Mouse (Mus musculus): ENCODE results near the gene Eif2ak1.
"Not testable (repeated sequence)": the region's sequence is repeated elsewhere in the genome, so short reads cannot be mapped to it uniquely, and the experiment has no call there.

Eif2ak1 gene

DNA sequence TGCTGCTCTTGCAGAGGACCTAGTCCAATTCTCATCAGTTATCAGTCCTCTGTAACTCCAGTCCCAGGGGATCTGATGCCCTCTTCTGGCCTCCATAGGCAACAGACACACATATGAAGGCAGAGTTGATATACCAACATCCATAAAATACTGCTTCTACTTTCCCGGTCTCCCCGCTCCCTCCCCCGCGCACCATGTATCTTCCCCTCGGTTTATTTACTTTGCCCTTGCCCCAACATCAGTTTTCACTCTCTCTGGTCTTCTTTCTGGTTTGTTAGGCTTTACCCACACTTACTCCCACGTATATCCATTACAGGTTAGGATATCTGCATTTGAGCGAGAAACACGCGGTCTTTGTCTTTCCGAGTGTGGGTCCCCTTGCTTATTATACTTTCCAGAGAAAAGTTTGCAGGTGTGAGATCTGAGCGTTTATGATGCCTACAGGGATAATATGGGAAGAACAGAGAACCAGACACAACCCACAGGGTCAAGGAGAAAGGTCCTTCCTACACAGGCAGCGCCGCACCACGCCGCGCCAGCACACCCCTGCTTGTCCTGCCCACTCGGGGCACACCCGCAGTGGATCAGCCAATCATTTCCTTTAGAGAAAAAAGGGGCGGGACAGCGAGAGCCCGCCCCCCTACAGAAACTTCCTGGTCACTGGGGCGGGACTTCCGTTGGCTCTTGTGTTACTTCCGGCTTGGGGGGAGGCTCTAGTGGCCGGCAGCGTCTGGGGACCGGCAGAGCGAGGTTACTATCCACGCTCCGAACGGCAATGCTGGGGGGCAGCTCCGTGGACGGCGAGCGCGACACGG is at the start of gene Eif2ak1:
Eif2ak1 (plus strand) TSS at position 673 of the 815 bp plus-strand sequence.
- peak; percentile 99 for DNase-seq (ENCODE audit: low spot score)

DNA sequence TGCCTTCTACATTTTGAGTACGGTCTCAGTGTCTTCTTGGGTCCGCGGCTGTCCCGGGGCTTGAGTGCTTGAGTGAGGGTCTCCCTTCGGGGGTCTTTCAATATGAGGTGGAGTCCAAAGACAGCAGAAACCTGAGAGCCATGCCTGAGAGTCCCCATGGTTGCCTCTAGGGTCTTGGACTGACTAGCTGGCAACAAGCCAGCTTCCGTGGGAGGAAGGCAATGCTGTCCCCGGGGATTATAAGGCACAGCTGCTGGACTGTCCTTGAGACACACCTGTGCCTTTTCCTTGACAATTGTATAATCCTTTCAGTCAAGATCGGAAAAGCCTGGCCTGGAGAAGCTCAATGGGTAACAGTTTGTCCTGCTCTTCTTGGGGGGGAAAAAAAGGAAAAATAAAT is 35.6 kb upstream of the Eif2ak1 start:
- no peak for DNase-seq (ENCODE audit: low spot score)

DNA sequence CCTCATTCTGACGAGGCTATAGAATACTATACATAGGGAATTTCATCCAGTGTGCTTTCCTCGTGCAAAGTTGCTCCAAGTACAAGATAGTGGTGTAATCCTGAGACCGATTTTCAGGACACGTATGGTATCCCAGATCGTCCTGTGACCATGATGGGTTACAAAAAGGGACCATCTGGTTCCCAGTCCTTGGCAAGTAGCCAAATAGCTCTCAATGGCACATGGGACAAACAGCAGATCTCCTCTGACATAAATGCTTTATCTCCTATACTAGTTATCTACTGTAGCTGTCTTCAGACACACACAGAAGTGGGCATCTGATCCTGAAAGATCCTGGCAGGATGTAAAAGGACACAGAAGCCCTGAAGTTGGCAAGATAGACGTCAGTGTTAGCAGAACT is 32.2 kb upstream of the Eif2ak1 start:
- DNase-seq (ENCODE audit: low spot score), result peak; percentile 61

DNA sequence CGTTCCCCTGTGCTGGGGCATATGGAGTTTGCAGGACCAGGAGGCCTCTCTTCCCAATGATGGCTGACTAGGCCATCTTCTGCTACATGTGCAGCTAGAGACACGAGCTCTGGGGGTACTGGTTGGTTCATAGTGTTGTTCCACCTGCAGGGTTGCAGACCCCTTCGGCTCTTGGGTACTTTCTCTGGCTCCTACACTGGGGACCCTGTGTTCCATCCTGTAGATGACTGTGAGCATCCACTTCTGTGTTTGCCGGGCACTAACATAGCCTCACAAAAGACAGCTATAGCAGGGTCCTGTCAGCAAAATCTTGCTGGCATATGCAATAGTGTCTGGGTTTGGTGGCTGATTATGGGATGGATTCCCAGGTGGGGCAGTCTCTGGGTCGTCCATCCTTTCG is 16.4 kb upstream of the Eif2ak1 start:
- not testable (repeated sequence) for DNase-seq (ENCODE audit: low spot score)

DNA sequence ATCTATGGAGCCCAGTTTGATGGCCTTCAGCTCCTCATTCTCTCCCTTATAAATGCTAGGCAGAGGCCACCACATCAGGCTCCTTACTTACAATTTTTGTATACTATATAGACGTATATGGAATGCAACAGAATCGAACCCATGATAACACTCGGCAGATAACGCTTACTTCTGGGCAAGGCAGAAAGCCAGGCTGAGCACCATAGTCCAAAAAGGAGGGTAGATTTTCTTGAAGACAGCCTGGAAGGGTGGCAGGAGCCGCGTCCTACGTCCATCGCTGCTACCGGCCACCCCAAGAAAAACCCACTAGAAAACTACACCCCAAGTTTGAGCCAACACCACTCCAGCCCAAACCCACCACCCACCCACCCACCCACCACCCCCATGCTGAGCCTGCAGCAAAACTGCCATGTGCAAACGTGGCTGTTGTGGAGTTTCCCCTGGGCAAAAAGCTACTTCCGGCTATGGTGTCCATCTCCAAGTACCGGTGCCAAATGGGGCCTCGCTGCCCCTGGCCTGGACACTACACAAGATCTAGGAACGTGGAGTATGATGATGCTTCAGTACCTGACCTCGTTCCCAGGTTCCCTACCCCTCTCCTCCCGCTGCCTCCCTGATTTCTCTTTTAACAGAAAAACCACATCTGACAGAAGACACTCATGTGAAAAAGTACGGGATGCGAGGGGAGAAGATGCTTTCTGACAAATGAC is 13.4 kb upstream of the Eif2ak1 start:
- DNase-seq (ENCODE audit: low spot score), result no peak

DNA sequence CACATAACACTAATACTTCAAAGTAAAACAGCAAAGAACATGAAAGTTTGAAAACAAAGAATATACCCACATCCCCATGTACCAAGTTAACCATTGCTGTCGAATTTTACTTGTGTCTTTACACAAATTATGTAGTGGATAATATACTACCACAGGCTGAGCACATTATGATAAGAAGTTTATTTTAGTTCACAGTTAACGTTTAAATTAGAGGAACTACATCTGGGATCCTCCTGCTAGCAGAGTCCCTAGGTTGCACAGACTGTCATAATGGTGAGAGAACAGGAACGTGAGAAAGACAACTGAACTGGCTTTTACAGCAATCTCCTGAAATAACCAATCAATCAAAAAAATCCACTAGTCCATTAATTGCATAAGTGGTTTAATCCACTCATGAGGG is 10.3 kb upstream of the Eif2ak1 start:
- no peak for DNase-seq (ENCODE audit: low spot score)

DNA sequence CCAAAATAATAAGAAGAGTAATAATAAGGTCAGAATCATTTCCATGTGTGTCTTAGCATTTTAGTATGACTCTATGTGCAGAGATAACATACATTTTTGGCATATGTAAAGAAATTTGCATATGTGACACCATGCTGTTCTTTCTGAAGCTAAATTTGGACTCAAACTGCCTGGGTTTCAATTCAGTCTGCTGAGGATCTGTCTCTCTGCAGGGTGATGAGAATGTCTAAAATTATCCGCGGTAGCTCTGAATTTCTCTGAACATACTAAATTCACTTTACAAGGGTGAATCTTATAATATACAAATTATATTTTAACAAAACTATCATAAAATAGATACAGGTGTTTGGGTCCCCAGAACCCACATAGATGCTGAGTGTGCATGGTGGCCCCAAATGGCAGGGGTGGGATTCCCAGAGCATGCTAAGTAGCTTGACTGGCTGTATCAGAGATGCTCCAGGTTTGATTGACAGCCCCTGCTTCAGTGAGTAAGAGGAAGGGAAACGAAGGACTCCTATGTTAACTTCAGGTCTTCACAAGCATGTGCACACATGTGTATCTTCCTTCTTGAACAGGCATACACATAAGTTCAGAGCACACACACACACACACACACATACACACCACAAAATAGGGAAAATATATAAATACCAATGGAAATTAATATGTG is 8.0 kb upstream of the Eif2ak1 start:
- no peak for DNase-seq (ENCODE audit: low spot score)

DNA sequence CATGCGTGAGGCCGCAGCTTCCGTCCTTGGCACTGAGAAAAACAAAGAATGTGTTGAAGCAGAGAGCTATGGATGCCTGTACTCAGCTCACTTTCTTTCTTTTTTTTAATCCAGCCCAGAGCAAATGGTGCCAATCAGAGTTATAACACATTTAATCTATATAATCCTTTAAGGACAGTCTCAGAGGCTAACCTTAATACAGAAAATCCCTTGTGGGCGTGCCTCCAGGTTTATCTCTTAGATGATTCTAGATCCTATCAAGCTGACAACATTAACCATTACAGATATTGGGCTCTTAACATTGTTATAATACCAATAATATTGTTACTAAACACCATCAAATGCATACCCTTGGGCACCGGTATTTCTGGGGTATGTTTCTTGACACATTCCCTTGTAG is 5.9 kb upstream of the Eif2ak1 start:
- DNase-seq (ENCODE audit: low spot score), result no peak

DNA sequence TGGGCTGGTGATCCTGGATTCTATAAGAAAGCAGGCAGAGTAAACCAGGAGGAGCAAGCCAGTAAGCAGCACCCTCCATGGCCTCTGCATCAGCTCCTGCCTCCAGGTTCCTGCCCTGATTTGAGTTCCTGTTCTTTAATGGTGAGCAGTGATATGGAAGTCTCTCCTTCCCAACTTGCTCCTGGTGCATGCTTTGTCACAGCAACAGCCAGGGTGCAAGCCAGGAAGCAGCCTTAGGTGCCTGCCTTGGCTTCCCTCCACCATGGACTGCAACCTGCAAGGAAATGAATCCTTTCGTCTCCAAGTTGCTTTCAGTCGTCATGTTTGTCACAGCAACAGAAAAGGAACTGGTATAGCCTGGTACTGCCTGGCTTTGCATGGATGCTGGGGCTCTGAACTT is 3.0 kb upstream of the Eif2ak1 start:
- DNase-seq (ENCODE audit: low spot score), result no peak

DNA sequence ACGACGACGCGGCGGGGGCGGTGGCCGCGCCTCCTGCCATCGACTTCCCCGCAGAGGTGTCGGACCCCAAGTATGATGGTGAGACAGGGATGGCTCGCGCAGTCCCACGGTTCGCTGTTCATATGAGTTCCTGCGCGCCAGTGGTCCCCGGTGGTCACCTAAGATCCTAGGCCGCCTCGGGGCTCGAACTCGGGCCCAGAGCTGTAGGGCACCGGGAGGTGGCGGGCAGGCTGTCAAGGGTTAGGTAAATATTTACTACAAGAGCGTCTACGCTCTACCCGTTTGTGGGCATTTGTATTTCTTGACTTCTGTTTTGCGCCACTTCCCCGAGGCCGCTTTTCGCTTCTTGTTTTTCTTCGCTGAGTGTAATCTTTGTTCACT is 333 bp downstream of the Eif2ak1 start:
- DNase-seq (ENCODE audit: low spot score), result peak; percentile 62

DNA sequence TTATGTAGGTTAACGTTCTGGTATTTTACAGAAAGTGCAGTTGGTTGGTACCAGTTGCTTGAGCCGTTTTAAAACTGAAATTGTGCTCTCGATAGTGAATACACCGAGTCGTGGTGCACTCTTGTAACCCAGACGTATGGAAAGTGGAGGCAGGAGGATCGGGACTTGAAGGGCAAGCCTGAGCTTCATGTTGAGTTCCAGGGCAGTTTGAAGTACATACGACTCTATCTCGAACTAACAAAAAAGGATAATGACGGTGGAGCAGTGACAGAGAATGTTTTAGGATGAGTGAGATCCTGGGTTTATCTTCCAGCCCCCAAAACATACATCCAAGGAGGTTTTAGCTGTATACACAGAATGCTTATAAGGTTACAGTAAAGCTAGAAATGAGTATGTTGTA is 873 bp downstream of the Eif2ak1 start:
- DNase-seq (ENCODE audit: low spot score), result peak; percentile 45

DNA sequence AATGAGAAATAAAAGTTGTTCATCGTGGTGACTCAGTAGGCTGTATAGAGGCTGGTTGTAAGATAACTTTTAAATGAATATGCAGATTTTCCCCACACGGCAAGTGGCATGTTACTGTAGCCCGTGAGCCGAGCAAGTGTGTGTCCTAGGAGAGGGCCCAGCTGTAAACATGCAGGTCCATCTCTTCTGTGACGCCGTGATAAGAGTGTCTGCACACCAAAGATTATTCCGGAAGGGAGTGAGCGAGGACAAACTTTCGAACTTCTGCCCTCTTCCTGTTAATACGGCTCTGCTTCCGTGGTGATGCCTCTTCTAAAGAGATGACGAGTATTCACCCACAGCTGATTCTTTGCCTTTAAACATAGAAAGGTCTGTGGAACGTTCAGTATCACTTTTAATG is 1.4 kb downstream of the Eif2ak1 start:
- DNase-seq (ENCODE audit: low spot score), result no peak

DNA sequence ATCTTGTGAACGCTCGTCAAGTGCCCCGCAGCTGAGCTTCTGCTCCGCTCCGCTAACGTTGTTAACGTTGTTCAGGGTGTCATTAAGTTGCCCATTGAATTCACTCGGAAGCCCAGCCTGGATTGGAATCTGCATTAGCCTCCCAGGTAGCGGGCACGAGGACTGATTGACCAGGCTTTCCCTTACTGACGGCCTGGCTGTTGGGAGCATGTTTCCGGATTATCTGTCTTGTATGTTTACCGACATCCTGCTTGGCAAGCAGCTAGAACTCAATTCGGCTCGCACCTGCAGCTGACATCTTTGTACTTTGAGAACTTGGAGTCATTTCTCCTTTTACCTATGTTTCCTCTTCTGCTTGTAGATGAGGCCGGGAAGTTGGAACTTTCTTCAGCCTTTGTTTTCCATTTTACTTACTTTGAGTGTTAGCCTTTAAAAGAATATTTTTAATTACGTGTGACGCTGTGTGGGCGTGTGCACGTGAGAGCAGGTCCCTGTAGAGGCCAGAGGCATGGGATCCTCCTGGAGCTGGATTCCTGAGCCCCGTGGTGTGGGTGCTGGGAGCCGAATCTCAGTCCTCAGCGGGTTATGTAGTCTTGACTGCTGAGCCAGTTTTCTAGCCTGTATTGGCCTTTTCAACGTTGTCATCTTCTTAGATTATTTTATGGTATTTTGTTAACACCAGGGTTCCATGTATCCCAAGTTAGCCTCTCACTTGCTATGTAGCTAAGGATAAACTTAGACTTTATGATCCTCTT is 2.5 kb downstream of the Eif2ak1 start:
- DNase-seq (ENCODE audit: low spot score), result no peak

DNA sequence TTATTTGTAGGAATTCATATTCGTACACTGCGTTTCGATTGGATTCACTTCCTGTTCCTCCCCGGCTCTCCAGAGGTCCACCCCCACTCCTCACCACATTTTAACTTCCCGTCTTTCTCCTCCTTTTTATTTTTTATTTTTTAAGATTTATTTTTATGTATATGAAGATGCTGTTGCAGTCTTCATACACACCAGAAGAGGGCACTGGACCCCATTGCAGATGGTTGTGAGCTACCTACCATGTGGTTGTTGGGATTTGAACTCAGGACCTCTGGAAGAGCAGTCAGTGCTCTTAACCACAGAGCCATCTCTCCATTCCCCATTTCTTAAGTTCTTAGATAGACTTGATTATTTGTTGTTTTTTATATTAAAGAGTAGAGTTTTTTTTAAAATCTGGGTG is 3.2 kb downstream of the Eif2ak1 start:
- no peak for DNase-seq (ENCODE audit: low spot score)

DNA sequence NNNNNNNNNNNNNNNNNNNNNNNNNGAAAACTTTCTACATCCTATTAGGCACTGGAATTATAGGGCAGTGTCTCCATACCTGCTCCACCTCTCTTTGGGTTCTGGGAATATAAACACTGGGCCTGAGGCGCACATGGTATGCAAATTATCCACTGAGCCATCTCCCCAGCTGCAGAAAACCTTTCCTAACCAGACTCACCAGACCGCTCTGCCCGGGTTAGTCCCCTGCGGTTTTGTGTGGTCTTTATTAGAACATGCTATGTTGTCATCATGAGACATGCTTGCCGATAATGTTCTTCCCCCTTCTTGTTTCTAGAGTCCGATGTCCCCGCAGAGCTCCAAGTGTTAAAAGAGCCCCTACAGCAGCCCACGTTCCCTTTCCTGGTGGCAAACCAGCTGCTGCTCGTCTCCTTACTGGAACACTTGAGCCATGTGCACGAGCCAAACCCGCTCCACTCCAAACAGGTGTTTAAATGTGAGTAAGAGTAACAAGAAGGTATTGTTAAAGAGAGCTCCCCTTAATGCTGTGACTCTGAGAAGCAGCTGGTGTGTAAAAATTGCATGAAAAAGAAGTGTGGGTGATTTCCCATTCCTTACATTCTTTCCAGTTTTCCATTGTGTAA is 54.1 kb downstream of the Eif2ak1 start:
- DNase-seq (ENCODE audit: low spot score), result no peak

DNA sequence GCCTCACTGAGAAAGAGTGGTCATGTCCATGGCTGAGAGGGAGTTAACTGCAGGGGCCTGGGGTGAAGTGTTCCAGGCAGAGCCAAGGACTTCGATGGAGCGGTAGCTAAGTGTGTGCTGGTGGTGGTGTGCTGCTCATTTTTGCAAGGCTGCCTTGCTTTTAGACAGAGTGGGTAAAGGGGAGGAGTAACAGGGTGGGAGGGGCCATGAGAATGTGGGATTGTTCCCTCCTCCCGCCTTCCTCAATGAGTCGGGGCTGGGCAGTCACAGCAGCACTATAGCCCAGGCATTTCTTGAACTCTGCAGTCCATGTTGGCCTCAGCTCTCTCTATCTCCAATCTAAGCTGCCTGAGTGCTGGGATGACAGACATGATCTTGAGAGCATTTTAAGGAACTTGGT is 57.0 kb downstream of the Eif2ak1 start:
- DNase-seq (ENCODE audit: low spot score), result no peak

DNA sequence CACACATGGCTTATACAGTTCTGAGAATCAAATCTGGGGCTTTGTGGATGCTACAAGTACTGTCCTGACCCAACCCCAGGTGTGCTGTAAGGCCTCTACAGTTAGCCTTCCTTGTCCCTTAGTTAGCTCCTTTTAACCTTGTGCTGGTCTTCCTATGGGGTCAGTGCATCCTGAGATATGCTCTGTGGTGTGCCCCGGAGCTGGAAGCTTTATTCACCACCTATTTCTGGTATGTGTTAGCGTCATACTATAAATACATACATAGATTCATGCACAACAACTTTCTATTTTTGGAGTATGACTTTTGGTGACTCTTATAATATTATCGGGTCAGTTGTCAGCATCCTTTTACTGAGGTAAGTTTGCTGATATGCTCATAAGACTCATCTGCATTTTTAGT is 67.7 kb downstream of the Eif2ak1 start:
- DNase-seq (ENCODE audit: low spot score), result no peak

DNA sequence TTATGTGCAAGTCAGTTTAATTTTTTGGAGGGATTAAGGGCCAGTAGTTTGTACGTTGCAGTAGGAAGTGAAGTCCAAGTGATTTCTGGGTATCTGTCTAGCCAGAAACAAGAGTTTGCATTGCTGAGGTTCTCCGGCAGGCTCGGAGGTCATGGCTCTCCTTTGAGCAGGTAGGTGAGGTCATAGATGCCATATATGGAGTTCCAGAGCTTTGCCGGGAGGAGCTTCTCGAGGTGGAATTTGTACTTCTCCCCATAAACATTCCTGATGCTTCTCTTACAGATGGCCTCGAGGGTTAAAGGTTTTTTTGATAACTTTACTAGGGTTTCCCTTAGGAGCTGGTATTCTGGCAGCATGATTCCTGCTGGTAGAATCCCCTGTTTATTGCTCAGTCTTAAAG is 73.2 kb downstream of the Eif2ak1 start:
- DNase-seq (ENCODE audit: low spot score), result no peak

DNA sequence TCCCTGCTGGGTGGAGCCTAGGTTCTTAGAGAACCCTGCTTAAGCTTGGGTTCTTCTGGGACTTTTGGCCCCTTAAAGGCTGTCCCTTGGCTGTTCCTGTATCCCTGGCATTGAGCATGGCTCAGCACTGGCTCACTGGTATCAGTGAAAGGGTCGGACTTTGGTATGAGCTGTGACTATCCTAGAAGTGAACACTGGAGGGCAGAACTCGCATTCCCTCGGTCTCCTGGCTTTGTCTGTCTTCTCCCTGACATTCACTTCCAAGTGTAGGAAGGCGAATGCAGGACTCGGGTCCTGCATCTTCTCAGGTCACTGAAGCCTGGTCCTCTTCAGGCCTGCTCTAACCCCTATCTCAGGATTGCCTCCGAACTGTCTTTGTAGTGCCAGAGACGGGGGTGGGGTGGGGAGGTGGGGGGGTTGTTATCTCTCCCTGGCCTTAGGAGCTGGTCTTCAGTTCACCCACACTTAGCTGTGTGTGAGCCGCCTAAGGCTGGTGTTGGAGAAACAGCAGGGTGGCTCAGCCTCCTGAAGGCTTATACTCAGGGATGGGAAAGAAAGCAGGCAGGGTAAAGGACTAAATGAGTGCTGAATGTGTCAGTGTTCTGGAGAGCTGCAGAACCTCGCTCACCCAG is 74.8 kb downstream of the Eif2ak1 start:
- DNase-seq (ENCODE audit: low spot score), result no peak

DNA sequence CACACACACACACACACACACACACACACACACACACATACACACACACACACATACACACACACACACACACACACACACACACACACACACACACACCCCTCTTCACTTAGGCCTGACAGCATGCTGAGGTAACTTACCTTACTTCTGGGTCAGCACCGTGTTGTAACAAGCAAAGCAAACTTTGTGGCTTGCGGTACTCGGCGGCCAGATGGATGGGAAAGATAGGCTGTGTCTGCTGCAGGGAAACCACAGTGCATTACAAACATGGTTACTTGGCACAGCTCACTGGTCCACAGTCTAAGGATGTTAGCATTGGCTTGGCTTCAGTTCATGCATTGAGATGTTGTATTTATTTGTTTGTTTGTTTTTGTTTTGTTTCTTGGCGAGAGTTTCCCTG is 75.8 kb downstream of the Eif2ak1 start:
- DNase-seq (ENCODE audit: low spot score), result peak; percentile 21

DNA sequence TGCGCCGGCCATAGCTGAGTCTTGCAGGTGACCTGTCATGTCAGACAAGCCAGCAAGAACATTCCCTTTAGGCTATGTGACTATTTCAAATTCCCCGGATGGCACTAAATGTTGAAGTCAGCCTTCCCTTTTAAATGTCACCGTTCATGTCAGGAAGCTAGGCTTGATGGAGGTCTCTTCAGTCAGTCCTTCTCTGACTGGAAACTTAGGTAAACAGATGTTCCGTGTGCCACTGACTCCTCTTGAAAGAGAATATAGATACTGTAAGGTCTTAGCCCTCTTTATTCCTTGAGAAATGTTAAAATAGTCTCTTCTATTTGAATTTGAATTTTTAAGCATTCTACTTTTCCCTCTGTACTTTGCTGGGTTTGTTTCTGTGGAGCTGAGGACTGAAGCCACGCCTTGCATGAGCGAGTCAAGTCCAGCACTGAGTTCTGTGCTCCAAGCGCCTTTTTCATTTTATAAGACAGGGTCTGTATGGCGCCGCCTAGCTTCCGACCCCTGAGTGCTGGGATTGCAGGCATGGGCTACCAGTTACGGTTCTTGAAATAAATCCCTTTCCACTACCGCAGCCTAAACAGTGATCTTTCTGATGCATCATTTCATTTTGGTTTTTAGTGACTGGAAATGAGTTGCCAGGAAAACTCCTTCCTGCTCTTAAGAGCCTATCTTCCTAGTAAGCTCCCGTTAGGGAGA is 80.2 kb downstream of the Eif2ak1 start, which contains the start of gene Ankrd61:
Ankrd61 (minus strand) TSS at position 51 of the 696 bp plus-strand sequence.
- no peak for DNase-seq (ENCODE audit: low spot score)

Data from MN1 (cell line).